Mouse (Mus musculus) gastrocnemius, postnatal 4 days (tissue): ENCODE data around the gene Slc39a9. TPM values are rescaled to one million over a fixed set of nuclear protein-coding genes. Genes with fewer than 3 reads are reported as not detected.
A peak's percentile ranks its signal among the peaks of the same experiment; 100 is the strongest.

ENCODE experiments used
- DNase-seq, 2 experiments: peaks; one replicate each; pipeline ENCODE4 v3.0.0; 2021 to 2022; ENCODE audit warnings: low spot score in 2 of 2, mixed read lengths in 2 of 2
- long read RNA-seq, 2 experiments: library from polyadenylated mRNA; stranded (forward); transcript quantifications; one replicate each; pipeline ENCODE4 v2.0.0; 2021
- total RNA-seq, 2 experiments: library from RNA; stranded (reverse); gene quantifications; 2 replicates each; pipeline ENCODE4 v1.2.3; 2021

The Slc39a9 gene
- total RNA-seq, result 10 to 100 TPM; 21.2 to 22.6 TPM
- long read RNA-seq, experiment 1, full-length matches to known transcripts, result 3 of 15 reads
- long read RNA-seq, experiment 1, partial matches to known transcripts, result 10 of 15 reads
- long read RNA-seq, experiment 1, other reads (novel, unspliced or antisense), result 2 of 15 reads
- long read RNA-seq, experiment 2, full-length matches to known transcripts, result 14 of 23 reads
- long read RNA-seq, experiment 2, partial matches to known transcripts, result 5 of 23 reads
- long read RNA-seq, experiment 2, other reads (novel, unspliced or antisense), result 4 of 23 reads

GRCm38 (mm10) chr12:80643693-80644505 lies at the start of gene Slc39a9, which contains the start of gene Erh:
Slc39a9 (plus strand) TSS chr12:80643883.
Erh (minus strand) TSS chr12:80644341.
- DNase-seq, result peak; percentile 78 to 93

- DNase-seq, result no peak
Observed at GRCm38 (mm10) chr12:80594141-80594540, 49.5 kb upstream of the Slc39a9 start.

GRCm38 (mm10) chr12:80594781-80595180 lies 48.9 kb upstream of the Slc39a9 start:
- no peak for DNase-seq

GRCm38 (mm10) chr12:80595566-80595965 lies 48.1 kb upstream of the Slc39a9 start:
- no peak for DNase-seq

GRCm38 (mm10) chr12:80595968-80596367 lies 47.7 kb upstream of the Slc39a9 start:
- DNase-seq, result no peak

- DNase-seq, result no peak
Observed at GRCm38 (mm10) chr12:80598236-80598635, 45.4 kb upstream of the Slc39a9 start.

- peak in 1 of 2 experiments; percentile 61 for DNase-seq
Observed at GRCm38 (mm10) chr12:80598756-80599155, 44.9 kb upstream of the Slc39a9 start.

GRCm38 (mm10) chr12:80601597-80602269 lies 42.0 kb upstream of the Slc39a9 start:
- DNase-seq, result no peak

- DNase-seq, result no peak
Observed at GRCm38 (mm10) chr12:80602432-80602831, 41.3 kb upstream of the Slc39a9 start.

- DNase-seq, result peak; percentile 39 to 50
Observed at GRCm38 (mm10) chr12:80603566-80603965, 40.1 kb upstream of the Slc39a9 start.

- DNase-seq, result no peak
Observed at GRCm38 (mm10) chr12:80604218-80604617, 39.5 kb upstream of the Slc39a9 start.

GRCm38 (mm10) chr12:80608576-80608975 lies 35.1 kb upstream of the Slc39a9 start:
- no peak for DNase-seq

- no peak for DNase-seq
Observed at GRCm38 (mm10) chr12:80609928-80610327, 33.8 kb upstream of the Slc39a9 start.

GRCm38 (mm10) chr12:80612113-80612791 lies 31.4 kb upstream of the Slc39a9 start:
- DNase-seq, result no peak

- DNase-seq, result no peak
Observed at GRCm38 (mm10) chr12:80615371-80616257, 28.1 kb upstream of the Slc39a9 start.

GRCm38 (mm10) chr12:80620501-80620900 lies 23.2 kb upstream of the Slc39a9 start:
- no peak for DNase-seq

GRCm38 (mm10) chr12:80631790-80632189 lies 11.9 kb upstream of the Slc39a9 start:
- DNase-seq, result no peak

GRCm38 (mm10) chr12:80642725-80643692 lies 674 bp upstream of the Slc39a9 start:
- peak in 1 of 2 experiments; percentile 28 for DNase-seq

GRCm38 (mm10) chr12:80644506-80644868 lies 804 bp downstream of the Slc39a9 start:
- DNase-seq, result no peak
